Mouse (Mus musculus): ENCODE measurements around the gene Vldlr. TPM values are rescaled to one million over a fixed set of nuclear protein-coding genes. Genes with fewer than 3 reads are reported as not detected.
A peak's percentile ranks its signal among the peaks of the same experiment; 100 is the strongest.

Gene Vldlr
- polyA plus RNA-seq (2014; fragmentation: Nextera tagmentation; extraction: Ambion mirVana) = 23.4 and 24.9 TPM in 2 replicates

- H3K36me3 ChIP-seq (ENCODE audit: control insufficient read depth, insufficient read depth, low read length) = no peaks in the 10 kb centered on the region
- DNase-seq (ENCODE audit: low spot score) (peak; percentile 41), ATAC-seq (ENCODE audit: low read depth) (no peak)
- peak within 1 kb of the TSS; percentile 93 for H3K4me2 ChIP-seq (ENCODE audit: low read depth, low read length)
- H3K9ac ChIP-seq (ENCODE audit: low read depth, low read length) = peak within 1 kb of the TSS; percentile 84
- H3K4me1 ChIP-seq (ENCODE audit: control insufficient read depth, insufficient read depth, low read length) = peaks cover 5% of the 10 kb centered on the region; the same call in 1 of the 2 replicates
- H3K4me3 ChIP-seq (ENCODE audit: low read depth, low read length) = peak within 1 kb of the TSS; percentile 77
- H3K27ac ChIP-seq (replicated peaks; ENCODE audit: low read depth, low read length) = peak within 1 kb of the TSS; percentile 78
- WGBS = 2% methylated on average over 11 of the region's 11 CpGs
- H3K27me3 ChIP-seq (replicated peaks; ENCODE audit: control insufficient read depth, insufficient read depth, low read length) = peaks cover 15% of the 10 kb centered on the region
- H3K9me3 ChIP-seq (ENCODE audit: control insufficient read depth, low read length) = no peaks in the 10 kb centered on the region
Observed at GRCm38 (mm10) chr19:27216318-27216717, at the start of gene Vldlr. TSS of gene Vldlr (plus strand) at chr19:27216484.

- H3K4me2 ChIP-seq (ENCODE audit: low read depth, low read length) = no peak overlapping the region
- no peaks in the 10 kb centered on the region for H3K27me3 ChIP-seq (replicated peaks; ENCODE audit: control insufficient read depth, insufficient read depth, low read length)
- no peaks in the 10 kb centered on the region for H3K9me3 ChIP-seq (ENCODE audit: control insufficient read depth, low read length)
- H3K4me1 ChIP-seq (ENCODE audit: control insufficient read depth, insufficient read depth, low read length) = no peaks in the 10 kb centered on the region; the same call in 1 of the 2 replicates
- DNase-seq (ENCODE audit: low spot score) = no peak
- H3K4me3 ChIP-seq (ENCODE audit: low read depth, low read length) = no peak overlapping the region
- WGBS = 54% methylated on average over 5 of the region's 5 CpGs
- no peak overlapping the region for H3K9ac ChIP-seq (ENCODE audit: low read depth, low read length)
- no peak overlapping the region for H3K27ac ChIP-seq (replicated peaks; ENCODE audit: low read depth, low read length)
- no peak for ATAC-seq (ENCODE audit: low read depth)
- no peaks in the 10 kb centered on the region for H3K36me3 ChIP-seq (ENCODE audit: control insufficient read depth, insufficient read depth, low read length)
Observed at GRCm38 (mm10) chr19:27167601-27168319, 48.5 kb upstream of the Vldlr start.

GRCm38 (mm10) chr19:27173836-27174235, 42.4 kb upstream of the Vldlr start:
- Histone ChIP-seq H3K4me3 (ENCODE audit: low read depth, low read length) (no peak overlapping the region), H3K9me3 (ENCODE audit: control insufficient read depth, low read length) (no peaks in the 10 kb centered on the region), H3K27ac (replicated peaks; ENCODE audit: low read depth, low read length) (no peak overlapping the region), H3K36me3 (ENCODE audit: control insufficient read depth, insufficient read depth, low read length) (no peaks in the 10 kb centered on the region), H3K4me1 (ENCODE audit: control insufficient read depth, insufficient read depth, low read length) (no peaks in the 10 kb centered on the region), H3K27me3 (replicated peaks; ENCODE audit: control insufficient read depth, insufficient read depth, low read length) (no peaks in the 10 kb centered on the region), H3K9ac (ENCODE audit: low read depth, low read length) (no peak overlapping the region), H3K4me2 (ENCODE audit: low read depth, low read length) (no peak overlapping the region)
- DNase-seq (ENCODE audit: low spot score) = no peak
- ATAC-seq (ENCODE audit: low read depth) = no peak
- WGBS = 76% methylated on average over 2 of the region's 2 CpGs

DNA sequence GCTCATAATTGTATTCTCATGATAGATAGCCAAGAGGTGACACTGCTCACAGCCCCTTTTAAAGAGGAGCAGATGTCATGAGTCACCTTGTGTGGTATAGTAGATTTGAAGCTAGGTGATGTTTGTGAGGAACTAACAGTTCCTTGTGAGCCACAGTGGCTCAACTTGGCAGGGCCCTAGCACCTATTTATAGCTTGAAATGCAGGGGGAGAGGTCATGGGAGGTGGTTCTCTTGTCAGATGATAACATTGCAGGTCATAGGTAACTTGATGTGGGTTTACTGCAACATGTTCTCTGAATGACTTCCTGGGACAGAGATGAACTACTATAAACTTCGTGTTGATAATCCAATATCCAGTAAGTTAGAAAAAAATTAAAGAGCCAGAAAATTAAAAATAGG, 40.7 kb upstream of the Vldlr start:
- no peak overlapping the region for H3K9ac ChIP-seq (ENCODE audit: low read depth, low read length)
- WGBS = 85% methylated on average over 1 of the region's 1 CpGs
- no peaks in the 10 kb centered on the region for H3K27me3 ChIP-seq (replicated peaks; ENCODE audit: control insufficient read depth, insufficient read depth, low read length)
- DNase-seq (ENCODE audit: low spot score) (no peak), ATAC-seq (ENCODE audit: low read depth) (no peak)
- H3K27ac ChIP-seq (replicated peaks; ENCODE audit: low read depth, low read length) = no peak overlapping the region
- H3K4me2 ChIP-seq (ENCODE audit: low read depth, low read length) = no peak overlapping the region
- no peaks in the 10 kb centered on the region for H3K9me3 ChIP-seq (ENCODE audit: control insufficient read depth, low read length)
- no peaks in the 10 kb centered on the region for H3K36me3 ChIP-seq (ENCODE audit: control insufficient read depth, insufficient read depth, low read length)
- H3K4me1 ChIP-seq (ENCODE audit: control insufficient read depth, insufficient read depth, low read length) = peaks cover 5% of the 10 kb centered on the region; the same call in 1 of the 2 replicates
- no peak overlapping the region for H3K4me3 ChIP-seq (ENCODE audit: low read depth, low read length)

DNA sequence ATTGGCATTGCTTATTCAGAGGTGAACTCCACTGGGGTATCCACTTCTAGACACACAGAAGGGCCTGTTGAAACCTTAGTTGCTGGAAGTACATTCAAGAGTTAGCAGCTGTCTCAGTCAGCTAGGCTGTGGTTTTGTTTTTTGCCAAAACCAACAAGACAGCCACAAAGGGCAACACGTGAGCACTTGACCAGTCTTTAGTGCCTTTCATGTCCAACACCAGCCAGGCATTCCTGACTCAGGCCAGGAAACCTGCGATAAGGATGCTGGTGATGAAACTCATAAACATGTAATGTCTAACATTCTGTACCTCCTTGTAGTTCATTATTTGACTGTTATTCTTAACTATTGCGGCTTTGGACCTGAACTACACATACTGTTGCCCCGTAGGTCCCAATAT, 39.7 kb upstream of the Vldlr start:
- H3K4me3 ChIP-seq (ENCODE audit: low read depth, low read length) = no peak overlapping the region
- H3K4me2 ChIP-seq (ENCODE audit: low read depth, low read length) = no peak overlapping the region
- 80% methylated on average over 4 of the region's 4 CpGs for WGBS
- DNase-seq (ENCODE audit: low spot score) (no peak), ATAC-seq (ENCODE audit: low read depth) (no peak)
- no peak overlapping the region for H3K27ac ChIP-seq (replicated peaks; ENCODE audit: low read depth, low read length)
- peaks cover 5% of the 10 kb centered on the region; the same call in 1 of the 2 replicates for H3K4me1 ChIP-seq (ENCODE audit: control insufficient read depth, insufficient read depth, low read length)
- H3K9me3 ChIP-seq (ENCODE audit: control insufficient read depth, low read length) = no peaks in the 10 kb centered on the region
- H3K9ac ChIP-seq (ENCODE audit: low read depth, low read length) = no peak overlapping the region
- H3K36me3 ChIP-seq (ENCODE audit: control insufficient read depth, insufficient read depth, low read length) = no peaks in the 10 kb centered on the region
- H3K27me3 ChIP-seq (replicated peaks; ENCODE audit: control insufficient read depth, insufficient read depth, low read length) = no peaks in the 10 kb centered on the region

DNA sequence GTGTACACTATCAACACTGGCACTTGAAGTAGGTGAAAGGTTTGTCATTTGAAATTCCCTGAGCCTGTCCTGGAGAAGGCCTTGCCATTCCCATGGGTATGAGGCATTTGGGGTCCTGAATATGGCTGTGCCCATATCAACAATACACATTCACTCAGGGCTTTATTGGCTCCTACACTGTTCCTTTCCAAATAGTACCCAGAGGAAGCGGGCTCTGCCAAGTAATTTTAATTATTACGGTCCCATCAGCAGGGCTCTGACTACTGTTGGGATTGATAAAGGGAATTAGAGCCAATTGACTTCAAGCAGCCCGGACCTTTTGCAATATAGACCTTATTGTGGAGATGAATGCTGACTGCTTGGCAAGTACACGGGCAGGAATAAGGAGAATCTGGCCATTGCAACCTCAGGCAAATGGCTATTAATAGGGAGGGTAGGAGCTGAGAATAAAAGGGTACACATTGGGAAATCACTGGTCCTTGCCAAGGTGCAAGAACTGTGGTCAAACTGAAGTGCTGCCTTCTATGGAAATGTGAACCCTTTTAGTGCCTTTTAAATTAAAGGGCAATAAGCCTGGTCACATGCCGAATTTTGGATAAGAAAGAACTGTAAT, 38.0 kb upstream of the Vldlr start:
- no peaks in the 10 kb centered on the region for H3K36me3 ChIP-seq (ENCODE audit: control insufficient read depth, insufficient read depth, low read length)
- H3K27me3 ChIP-seq (replicated peaks; ENCODE audit: control insufficient read depth, insufficient read depth, low read length) = no peaks in the 10 kb centered on the region
- DNase-seq (ENCODE audit: low spot score) (no peak), ATAC-seq (ENCODE audit: low read depth) (no peak)
- H3K27ac ChIP-seq (replicated peaks; ENCODE audit: low read depth, low read length) = no peak overlapping the region
- 86% methylated on average over 5 of the region's 5 CpGs for WGBS
- H3K9ac ChIP-seq (ENCODE audit: low read depth, low read length) = no peak overlapping the region
- peaks cover 5% of the 10 kb centered on the region; the same call in 1 of the 2 replicates for H3K4me1 ChIP-seq (ENCODE audit: control insufficient read depth, insufficient read depth, low read length)
- no peaks in the 10 kb centered on the region for H3K9me3 ChIP-seq (ENCODE audit: control insufficient read depth, low read length)
- H3K4me3 ChIP-seq (ENCODE audit: low read depth, low read length) = no peak overlapping the region
- no peak overlapping the region for H3K4me2 ChIP-seq (ENCODE audit: low read depth, low read length)

- Histone ChIP-seq H3K27me3 (replicated peaks; ENCODE audit: control insufficient read depth, insufficient read depth, low read length) (no peaks in the 10 kb centered on the region), H3K4me1 (ENCODE audit: control insufficient read depth, insufficient read depth, low read length) (peaks cover 5% of the 10 kb centered on the region; the same call in 1 of the 2 replicates), H3K4me3 (ENCODE audit: low read depth, low read length) (no peak overlapping the region), H3K9ac (ENCODE audit: low read depth, low read length) (no peak overlapping the region), H3K4me2 (ENCODE audit: low read depth, low read length) (0 out of 2 replicates have a peak overlapping the region, but pooled peaks have one; percentile 15), H3K27ac (replicated peaks; ENCODE audit: low read depth, low read length) (no peak overlapping the region), H3K9me3 (ENCODE audit: control insufficient read depth, low read length) (no peaks in the 10 kb centered on the region), H3K36me3 (ENCODE audit: control insufficient read depth, insufficient read depth, low read length) (no peaks in the 10 kb centered on the region)
- ATAC-seq (ENCODE audit: low read depth) (no peak), DNase-seq (ENCODE audit: low spot score) (peak; percentile 83)
- WGBS = 55% methylated on average over 18 of the region's 18 CpGs
Observed at GRCm38 (mm10) chr19:27180351-27181122, 35.7 kb upstream of the Vldlr start.

- no peak overlapping the region for H3K9ac ChIP-seq (ENCODE audit: low read depth, low read length)
- DNase-seq (ENCODE audit: low spot score) (peak; percentile 11), ATAC-seq (ENCODE audit: low read depth) (no peak)
- 82% methylated on average over 7 of the region's 7 CpGs for WGBS
- no peaks in the 10 kb centered on the region for H3K27me3 ChIP-seq (replicated peaks; ENCODE audit: control insufficient read depth, insufficient read depth, low read length)
- no peaks in the 10 kb centered on the region for H3K9me3 ChIP-seq (ENCODE audit: control insufficient read depth, low read length)
- H3K4me2 ChIP-seq (ENCODE audit: low read depth, low read length) = no peak overlapping the region
- H3K36me3 ChIP-seq (ENCODE audit: control insufficient read depth, insufficient read depth, low read length) = no peaks in the 10 kb centered on the region
- no peak overlapping the region for H3K27ac ChIP-seq (replicated peaks; ENCODE audit: low read depth, low read length)
- H3K4me3 ChIP-seq (ENCODE audit: low read depth, low read length) = no peak overlapping the region
- peaks cover 5% of the 10 kb centered on the region; the same call in 1 of the 2 replicates for H3K4me1 ChIP-seq (ENCODE audit: control insufficient read depth, insufficient read depth, low read length)
Observed at GRCm38 (mm10) chr19:27183511-27183910, 32.8 kb upstream of the Vldlr start.

Data from embryonic facial prominence, embryonic 14.5 days (tissue).